Mouse (Mus musculus) CH12.LX (cell line): ENCODE results near the gene Cln6. TPM values are rescaled to one million over a fixed set of nuclear protein-coding genes. Genes with fewer than 3 reads are reported as not detected.

Experiments used
- DNase-seq: peaks from one replicate; pipeline ENCODE4 v3.0.0-alpha.2; 2013; ENCODE audit errors: extremely low read depth
- H3K27ac ChIP-seq: 2 replicates; pipeline ENCODE4 v1.5.1; 2012; ENCODE audit warnings: low read depth, mild to moderate bottlenecking, control low read depth, moderate library complexity; ENCODE audit not compliant: insufficient read depth
- H3K27me3 ChIP-seq: replicated peaks from 2 replicates; pipeline ENCODE3; 2012; ENCODE audit warnings: inconsistent platforms
- H3K36me3 ChIP-seq, 2 experiments: replicated peaks in 1 of 2; 2 replicates each; pipeline versions ENCODE3 to v1.6.1; 2012; ENCODE audit warnings: inconsistent platforms in 1 of 2, low read length in 1 of 2, mild to moderate bottlenecking in 1 of 2, mixed read lengths in 1 of 2, moderate library complexity in 1 of 2; ENCODE audit not compliant: control insufficient read depth in 1 of 2, insufficient read depth in 1 of 2
- H3K4me1 ChIP-seq, 2 experiments: 2 replicates each; pipeline ENCODE4 v1.6.1; 2012; ENCODE audit warnings: inconsistent platforms in 1 of 2, moderate library complexity in 1 of 2; ENCODE audit not compliant: insufficient read depth in 2 of 2, control insufficient read depth in 1 of 2
- H3K4me2 ChIP-seq: 2 replicates; pipeline ENCODE4 v1.6.1; 2012; ENCODE audit warnings: low read depth, mild to moderate bottlenecking, control low read depth; ENCODE audit not compliant: poor library complexity, insufficient read depth, severe bottlenecking
- H3K4me3 ChIP-seq, 3 experiments: fragments of 150-350 bp in 1 of 3; sonication (generic) in 1 of 3; replicated peaks in 1 of 3; 2 replicates each; pipeline versions ENCODE3 to v1.5.1; 2011 to 2012; ENCODE audit warnings: low read depth in 2 of 3, low read length in 2 of 3, mild to moderate bottlenecking in 2 of 3, moderate library complexity in 2 of 3, control low read depth in 1 of 3, improper control_type of control experiment in 1 of 3, inconsistent platforms in 1 of 3, mixed read lengths in 1 of 3; ENCODE audit not compliant: poor library complexity in 1 of 3
- H3K79me2 ChIP-seq: replicated peaks from 2 replicates; pipeline ENCODE4 v1.6.1; 2012; ENCODE audit warnings: mild to moderate bottlenecking, moderate library complexity; ENCODE audit not compliant: control insufficient read depth, poor library complexity, insufficient read depth, severe bottlenecking; ENCODE audit errors: extremely low read depth
- H3K9ac ChIP-seq: 2 replicates; pipeline ENCODE4 v1.6.1; 2012; ENCODE audit warnings: low read depth, mild to moderate bottlenecking, control low read depth, moderate library complexity; ENCODE audit not compliant: insufficient read depth
- H3K9me3 ChIP-seq: replicated peaks from 2 replicates; pipeline ENCODE3; 2012; ENCODE audit warnings: low read length, inconsistent platforms, mixed read lengths
- CHD2 ChIP-seq: IDR thresholded peaks from 2 replicates; pipeline ENCODE4 v1.6.1; 2011; ENCODE audit warnings: low read length, improper control_type of control experiment
- CTCF ChIP-seq, 2 experiments: IDR thresholded peaks in 1 of 2; conservative IDR thresholded peaks in 1 of 2; 2 replicates each; pipeline ENCODE4 v1.5.1; 2011 to 2012; ENCODE audit warnings: low read depth in 2 of 2, low read length in 2 of 2, improper control_type of control experiment in 1 of 2, inconsistent platforms in 1 of 2, mild to moderate bottlenecking in 1 of 2, moderate library complexity in 1 of 2
- ELF1 ChIP-seq: IDR thresholded peaks from 2 replicates; pipeline ENCODE4 v1.6.1; 2014; ENCODE audit warnings: low read depth, mild to moderate bottlenecking, inconsistent platforms, low read length, improper control_type of control experiment
- EP300 ChIP-seq: IDR thresholded peaks from 2 replicates; pipeline ENCODE4 v1.6.1; 2011; ENCODE audit warnings: low read length, improper control_type of control experiment
- HCFC1 ChIP-seq: IDR thresholded peaks from 2 replicates; pipeline ENCODE4 v1.6.1; 2012; ENCODE audit warnings: low read depth, mild to moderate bottlenecking, inconsistent platforms, low read length, improper control_type of control experiment
- MAFK ChIP-seq: IDR thresholded peaks from 2 replicates; pipeline ENCODE4 v1.6.1; 2011; ENCODE audit warnings: low read length, improper control_type of control experiment; ENCODE audit not compliant: insufficient replicate concordance
- MAX ChIP-seq: IDR thresholded peaks from 2 replicates; pipeline ENCODE4 v1.6.1; 2011; ENCODE audit warnings: low read length, improper control_type of control experiment
- MXI1 ChIP-seq: IDR thresholded peaks from 2 replicates; pipeline ENCODE4 v1.6.1; 2011; ENCODE audit warnings: mild to moderate bottlenecking, low read depth, low read length, improper control_type of control experiment
- MYC ChIP-seq: IDR thresholded peaks from 2 replicates; pipeline ENCODE4 v1.6.1; 2011; ENCODE audit warnings: low read depth, mild to moderate bottlenecking, improper control_type of control experiment, low read length
- POLR2A ChIP-seq: IDR thresholded peaks from 2 replicates; pipeline ENCODE4 v1.6.1; 2011; ENCODE audit warnings: low read depth, mild to moderate bottlenecking, improper control_type of control experiment, low read length
- POLR2AphosphoS2 ChIP-seq: IDR thresholded peaks from 2 replicates; pipeline ENCODE4 v1.6.1; 2011; ENCODE audit warnings: low read depth, low read length, improper control_type of control experiment
- RAD21 ChIP-seq: IDR thresholded peaks from 2 replicates; pipeline ENCODE4 v1.6.1; 2011; ENCODE audit warnings: low read depth, mild to moderate bottlenecking, low read length, improper control_type of control experiment, moderate library complexity
- RCOR1 ChIP-seq: conservative IDR thresholded peaks from 2 replicates; pipeline ENCODE4 v1.6.1; 2012; ENCODE audit warnings: low read depth, mild to moderate bottlenecking, inconsistent platforms, low read length, improper control_type of control experiment
- SIN3A ChIP-seq: IDR thresholded peaks from 2 replicates; pipeline ENCODE4 v1.6.1; 2012; ENCODE audit warnings: low read length, improper control_type of control experiment, inconsistent platforms
- TBP ChIP-seq: conservative IDR thresholded peaks from 2 replicates; pipeline ENCODE4 v1.6.1; 2011; ENCODE audit warnings: low read depth, low read length, improper control_type of control experiment
- UBTF ChIP-seq: IDR thresholded peaks from 2 replicates; pipeline ENCODE4 v1.6.1; 2012; ENCODE audit warnings: low read depth, mild to moderate bottlenecking, inconsistent platforms, low read length, improper control_type of control experiment, moderate library complexity
- USF1 ChIP-seq: IDR thresholded peaks from 2 replicates; pipeline ENCODE4 v1.6.1; 2014; ENCODE audit warnings: low read depth, mild to moderate bottlenecking, inconsistent platforms, low read length, improper control_type of control experiment
- ZKSCAN1 ChIP-seq: IDR thresholded peaks from 2 replicates; pipeline ENCODE4 v1.6.1; 2012; ENCODE audit warnings: low read depth, inconsistent platforms, low read length, improper control_type of control experiment, borderline replicate concordance
- ZMIZ1 ChIP-seq: IDR thresholded peaks from 2 replicates; pipeline ENCODE4 v1.6.1; 2012; ENCODE audit warnings: low read depth, mild to moderate bottlenecking, inconsistent platforms, low read length, improper control_type of control experiment
- dilution Hi-C: fragments of 300-500 bp; cut with MboI; formaldehyde crosslinking; loops from 2 replicates; pipeline ENCODE4 v1.14.3; 2020; ENCODE audit warnings: low sequenced_read_pairs; ENCODE audit not compliant: extremely low pct_unique_long_range_greater_than_20kb, extremely low pct_ligation_motif_present
- in situ Hi-C: fragments of 300-500 bp; cut with MboI; formaldehyde crosslinking; loops from 3 replicates; pipeline ENCODE4 v1.14.3; 2019; ENCODE audit warnings: low sequenced_read_pairs, low pct_ligation_motif_present, low pct_unique_long_range_greater_than_20kb, mixed read lengths
- polyA plus RNA-seq: library from polyadenylated mRNA; unstranded; fragments of >175 nt; gene quantifications from 2 replicates; pipeline ENCODE4 v1.2.1, GENCODE M21; 2012; ENCODE audit warnings: low read depth; ENCODE audit not compliant: insufficient read length
- total RNA-seq, 2 experiments: library from RNA; depleted of rRNA; stranded (reverse); fragments of 300-350 nt in 1 of 2; fragments of >200 nt in 1 of 2; gene quantifications; 2 replicates each; pipeline ENCODE4 v1.2.3; 2012 to 2014

Cln6 gene
- total and polyA plus RNA-seq, 3 experiments = 17.8 to 35.1 (median 25.3) TPM

DNA sequence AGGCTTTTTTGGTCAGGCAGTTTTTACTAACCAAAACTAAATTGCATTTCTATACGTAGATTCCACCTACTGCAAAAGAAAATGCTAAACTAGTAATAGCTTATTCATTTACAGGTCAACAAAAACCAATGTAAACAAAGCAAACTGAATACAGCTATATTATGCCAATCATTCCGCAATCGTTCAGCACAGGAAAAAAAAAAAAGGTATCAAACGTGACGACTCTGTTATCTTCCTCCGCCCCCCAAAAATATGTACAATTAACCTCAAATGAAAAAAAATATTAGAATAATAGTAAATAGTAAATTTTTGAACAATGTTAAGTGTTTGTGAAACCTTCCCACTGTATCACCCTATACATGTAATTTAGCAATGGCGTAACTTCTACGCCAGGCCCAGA is 28.5 kb upstream of the Cln6 start:
- H3K27ac ChIP-seq = no peak overlapping the region
- no peak for TF ChIP-seq POLR2AphosphoS2
- no peak for TF ChIP-seq EP300
- TF ChIP-seq RCOR1 = no peak
- no peak for TF ChIP-seq ELF1
- TF ChIP-seq RAD21 = no peak
- TF ChIP-seq MYC = no peak
- TF ChIP-seq MXI1 = no peak
- TF ChIP-seq ZMIZ1 = no peak
- no peak for TF ChIP-seq HCFC1
- TF ChIP-seq CHD2 = no peak
- no peak for TF ChIP-seq POLR2A
- TF ChIP-seq MAFK = no peak
- TF ChIP-seq TBP = no peak
- in situ Hi-C loops = loop anchor here (25.0 kb wide), 1 partner anchor 577 kb away; the partner anchor contains the start of genes 2300009A05Rik and Map2k5
- H3K36me3 ChIP-seq = peaks cover 0 to 10% of the 10 kb centered on the region in 2 experiments
- H3K4me2 ChIP-seq = peak overlapping the region; percentile 95
- dilution Hi-C loops = no loop called here
- no peaks in the 10 kb centered on the region for H3K27me3 ChIP-seq
- no peak for DNase-seq
- H3K79me2 ChIP-seq = peaks cover 61% of the 10 kb centered on the region
- H3K4me1 ChIP-seq = peaks cover 8 to 56% of the 10 kb centered on the region in 2 experiments
- peak overlapping the region; percentile 83 for H3K9ac ChIP-seq
- no peaks in the 10 kb centered on the region for H3K9me3 ChIP-seq
- H3K4me3 ChIP-seq = peak overlapping the region; percentile 96 to 100 (median 99)

DNA sequence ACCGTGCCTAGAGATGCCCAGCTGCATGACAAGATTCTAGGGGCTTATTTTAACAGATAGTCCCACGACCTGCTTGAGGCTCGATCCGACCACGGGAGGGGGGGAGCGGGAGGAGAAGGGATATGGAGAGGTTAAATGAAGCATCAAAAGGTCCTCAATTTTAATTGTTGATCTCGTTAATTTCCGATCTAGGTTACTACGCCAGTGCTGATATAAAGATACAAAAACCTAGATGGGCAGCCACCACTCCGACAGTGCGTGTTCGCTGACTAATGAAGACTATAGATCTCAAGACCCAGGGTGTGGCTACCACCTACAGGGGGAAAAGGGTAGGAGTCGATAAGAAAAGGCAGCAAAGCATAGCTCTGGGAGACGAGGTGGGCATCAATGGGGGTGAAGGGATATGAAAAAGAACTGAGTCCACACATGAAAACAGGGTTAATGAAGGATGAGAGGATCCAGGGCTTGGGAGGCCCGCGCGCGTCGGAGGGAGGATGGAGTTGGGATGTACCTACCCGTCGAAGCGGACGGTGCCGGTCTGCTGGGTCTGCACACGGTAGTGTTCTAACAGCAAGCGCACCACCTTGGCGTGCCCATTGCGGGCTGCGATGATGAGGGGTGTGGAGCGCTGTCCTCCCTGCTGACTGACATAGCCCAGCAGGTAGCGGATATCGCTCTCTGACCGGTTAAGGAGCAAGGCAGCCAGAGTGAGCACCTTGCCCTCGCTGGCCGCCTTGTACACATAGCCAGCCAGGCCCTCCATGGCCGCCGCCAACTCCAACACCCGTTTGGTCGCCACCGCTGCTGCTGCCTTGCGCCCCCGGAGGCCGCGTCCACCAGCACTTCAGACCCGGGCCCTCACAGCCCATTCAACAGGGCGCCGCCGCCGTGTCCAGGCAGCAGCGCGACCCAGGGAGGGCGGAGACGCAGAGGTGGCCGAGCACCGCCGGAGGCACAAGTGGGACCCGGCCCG is 27.8 kb upstream of the Cln6 start:
- peaks cover 12 to 62% of the 10 kb centered on the region in 2 experiments for H3K4me1 ChIP-seq
- peak overlapping the region; percentile 14; the same call in 1 of the 2 replicates for H3K4me2 ChIP-seq
- peak overlapping the region; percentile 78 for H3K27ac ChIP-seq
- in situ Hi-C loops (loop anchor here (25.0 kb wide), 1 partner anchor 576 kb away; the partner anchor contains the start of genes 2300009A05Rik and Map2k5), dilution Hi-C loops (no loop called here)
- no peaks in the 10 kb centered on the region for H3K9me3 ChIP-seq
- TF ChIP-seq SIN3A (peak; percentile 42), UBTF (no peak), MAX (peak; percentile 31; the same call in 1 of the 2 replicates), MYC (no peak), CTCF (conservative IDR thresholded peaks at IDR 0.05 in 1 of 2, IDR thresholded peaks at IDR 0.05 in 1 of 2; ENCODE audit: low read depth in 2 of 2, low read length in 2 of 2) (peak in 1 of 2 experiments; percentile 53; a peak in 3 of 4 replicates), USF1 (no peak), RAD21 (peak; percentile 38; the same call in 1 of the 2 replicates), ZKSCAN1 (no peak)
- DNase-seq = peak; percentile 53
- H3K27me3 ChIP-seq = no peaks in the 10 kb centered on the region
- H3K79me2 ChIP-seq = peaks cover 53% of the 10 kb centered on the region
- H3K9ac ChIP-seq = peak overlapping the region; percentile 83
- H3K36me3 ChIP-seq = peaks cover 0 to 7% of the 10 kb centered on the region in 2 experiments
- H3K4me3 ChIP-seq = peak overlapping the region; percentile 96 to 100 (median 99)
